In the genomic region with DNA sequence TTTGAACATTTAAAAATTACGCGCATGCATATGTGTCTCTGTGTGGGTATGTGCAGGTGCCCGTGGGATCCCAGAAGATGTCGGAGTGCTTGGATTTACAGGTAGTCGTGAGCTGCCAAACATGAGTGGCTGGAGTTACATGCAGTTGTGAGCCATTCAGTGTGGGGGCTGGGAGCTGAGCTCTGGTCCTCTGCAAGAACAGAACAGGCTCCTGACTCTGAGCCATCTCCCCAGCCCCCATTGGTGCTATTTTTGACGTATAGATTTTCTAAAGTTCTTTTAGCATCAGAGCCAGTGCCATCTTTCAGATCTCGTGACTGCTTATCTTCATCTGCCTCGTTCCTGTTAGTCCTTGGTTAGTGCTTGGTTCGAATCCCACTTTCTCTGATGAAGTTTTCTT, we compare ENCODE assay signal across 26 mouse cellular contexts. TPM values are rescaled to one million over a fixed set of nuclear protein-coding genes. Genes with fewer than 3 reads are reported as not detected.
DNase-seq lines count a peak whose midpoint lies in the region; ATAC-seq lines count a peak whose summit lies in the region.
"Had no signal": no experiment of that assay in that cellular context is flagged by ENCODE, and none has a peak within 500 bp of the region (broad histone marks: within the 10 kb centered on the region; RNA-seq: fewer than 3 reads in every experiment).

No protein-coding gene starts in this region.

- ATAC-seq in frontal cortex, adult (ENCODE audit: low TSS enrichment), result peak; percentile 54
- ATAC-seq: activated CD4-positive, CD25-positive, alpha-beta regulatory T cell, adult 4 months; forebrain, embryonic 13.5 days; hindbrain, postnatal 0 days; intestine, embryonic 15.5 days; liver, embryonic 12.5 days; liver, postnatal 0 days had no signal

- no peak for DNase-seq in frontal cortex, postnatal 25 days (ENCODE audit: low spot score in 2 of 2)
- DNase-seq in left cerebral cortex, adult 18-20 months (ENCODE audit: low spot score in 2 of 2), result peak; percentile 43 to 44
- DNase-seq in left cerebral cortex, postnatal 4 days, result no peak
- peak; percentile 68 for DNase-seq in brain, adult 2 months (ENCODE audit: low read depth, low spot score)
- DNase-seq in right cerebral cortex, postnatal 14 days, result peak; percentile 48
- DNase-seq in cerebellum, postnatal 14 days, result no peak
- DNase-seq in thymus, postnatal 0 days (ENCODE audit: low spot score), result no peak
- DNase-seq: adrenal gland, adult 2 months; adrenal gland, postnatal 36 days; cerebellum, adult 2 months; cerebellum, postnatal 25 days; gastrocnemius, postnatal 10 days; kidney, adult 2 months; kidney, postnatal 36 days; liver, postnatal 0 days; lung, postnatal 36 days; thymus, adult 18-20 months; thymus, postnatal 36 days had no signal

- intact Hi-C loops in left cerebral cortex, postnatal 4 days (cut with DNase I), result no loop called here

RNA-seq across cellular contexts. Expression of a gene that starts 24.5 kb away (rescaled TPM):
- total RNA-seq in left cerebral cortex, adult 18-20 months (2021), result 100 to 1,000 TPM; 117 TPM
- total RNA-seq in left cerebral cortex, postnatal 4 days (2021), result 100 to 1,000 TPM; 234 TPM
- polyA plus RNA-seq in thymus, postnatal 0 days (2015; fragmentation: Nextera tagmentation; extraction: Ambion mirVana), result 4.0 and 4.5 TPM in 2 replicates
- polyA plus RNA-seq: activated CD4-positive, CD25-positive, alpha-beta regulatory T cell, adult 4 months had no signal

RNA-seq across cellular contexts. Expression of a gene that starts 53.8 kb away (rescaled TPM):
- 1 to 10 TPM; 1.4 to 1.5 TPM for total RNA-seq in left cerebral cortex, adult 18-20 months (2021)
- total RNA-seq in left cerebral cortex, postnatal 4 days (2021), result 1 to 10 TPM; 4.1 to 4.3 TPM
- polyA plus RNA-seq in thymus, postnatal 0 days (2015; fragmentation: Nextera tagmentation; extraction: Ambion mirVana), result 0.25 and 0.37 TPM in 2 replicates
- total RNA-seq: megakaryocyte, adult 5-6 weeks had no signal
- polyA plus RNA-seq: activated CD4-positive, CD25-positive, alpha-beta regulatory T cell, adult 4 months; adrenal gland, adult 2 months; small intestine, adult 2 months had no signal

Comparison
In these comparisons a context has a peak if more than half of its experiments do, and no peak if none do; other contexts are left out.
1. DNase-seq: peak in left cerebral cortex, adult 18-20 months (2 of 2), brain, adult 2 months (single experiment) and right cerebral cortex, postnatal 14 days (single experiment); none in frontal cortex, postnatal 25 days (0 of 2), left cerebral cortex, postnatal 4 days (single experiment), cerebellum, postnatal 14 days (0 of 2) and thymus, postnatal 0 days (single experiment).